Mouse (Mus musculus): ENCODE results near the gene Smoc1. TPM values are rescaled to one million over a fixed set of nuclear protein-coding genes. Genes with fewer than 3 reads are reported as not detected.
A peak's percentile ranks its signal among the peaks of the same experiment; 100 is the strongest.

Smoc1 gene
- 14.7 and 20.7 TPM in 2 replicates for polyA plus RNA-seq (2016; fragmentation: Nextera tagmentation; extraction: Ambion mirVana)

- peaks cover 18% of the 10 kb centered on the region for H3K27me3 ChIP-seq (replicated peaks)
These were observed at the start of gene Smoc1 for GRCm38 (mm10) chr12:81026277-81026994. TSS of gene Smoc1 (plus strand) at chr12:81026808.

GRCm38 (mm10) chr12:80982326-80982725, 44.3 kb upstream of the Smoc1 start:
- 3% methylated on average over 7 of the region's 7 CpGs for WGBS
- Histone ChIP-seq H3K9me3 (no peaks in the 10 kb centered on the region), H3K9ac (no peak overlapping the region), H3K27me3 (replicated peaks) (no peaks in the 10 kb centered on the region), H3K4me1 (no peaks in the 10 kb centered on the region), H3K4me2 (replicated peaks) (no peak overlapping the region), H3K4me3 (no peak overlapping the region), H3K36me3 (no peaks in the 10 kb centered on the region), H3K27ac (no peak overlapping the region)
- ATAC-seq (ENCODE audit: low FRiP score, low read depth) = no peak

More at GRCm38 (mm10) chr12:81026277-81026994, at the start of gene Smoc1:
- H3K4me3 ChIP-seq = peak within 1 kb of the TSS; percentile 75
- H3K4me2 ChIP-seq (replicated peaks) = peak within 1 kb of the TSS; percentile 98
- H3K36me3 ChIP-seq = no peaks in the 10 kb centered on the region
- 5% methylated on average over 41 of the region's 42 CpGs for WGBS
- no peaks in the 10 kb centered on the region for H3K9me3 ChIP-seq
- ATAC-seq (ENCODE audit: low FRiP score, low read depth) = peak; percentile 90
- H3K4me1 ChIP-seq = peaks cover 29% of the 10 kb centered on the region; the same call in 1 of the 2 replicates
- H3K27ac ChIP-seq = no peak within 1 kb of the TSS
- H3K9ac ChIP-seq = peak within 1 kb of the TSS; percentile 65

- Histone ChIP-seq H3K36me3 (no peaks in the 10 kb centered on the region), H3K4me1 (no peaks in the 10 kb centered on the region), H3K27me3 (replicated peaks) (no peaks in the 10 kb centered on the region), H3K9ac (no peak overlapping the region), H3K4me3 (no peak overlapping the region), H3K27ac (no peak overlapping the region), H3K9me3 (no peaks in the 10 kb centered on the region), H3K4me2 (replicated peaks) (no peak overlapping the region)
- 81% methylated on average over 9 of the region's 9 CpGs for WGBS
- no peak for ATAC-seq (ENCODE audit: low FRiP score, low read depth)
These were observed 42.9 kb upstream of the Smoc1 start for GRCm38 (mm10) chr12:80983695-80984094.

GRCm38 (mm10) chr12:80986628-80987027, 40.0 kb upstream of the Smoc1 start:
- H3K4me3 ChIP-seq = no peak overlapping the region
- H3K9ac ChIP-seq = no peak overlapping the region
- H3K4me1 ChIP-seq = peaks cover 4% of the 10 kb centered on the region
- H3K27ac ChIP-seq = no peak overlapping the region
- no peaks in the 10 kb centered on the region for H3K36me3 ChIP-seq
- no peaks in the 10 kb centered on the region for H3K9me3 ChIP-seq
- H3K4me2 ChIP-seq (replicated peaks) = no peak overlapping the region
- no peak for ATAC-seq (ENCODE audit: low FRiP score, low read depth)
- H3K27me3 ChIP-seq (replicated peaks) = 0 out of 2 replicates have a peak, but pooled peaks cover 4% of the 10 kb centered on the region
- WGBS = 88% methylated on average over 4 of the region's 4 CpGs

GRCm38 (mm10) chr12:80988286-80988685, 38.3 kb upstream of the Smoc1 start:
- WGBS = 88% methylated on average over 3 of the region's 3 CpGs
- Histone ChIP-seq H3K27ac (no peak overlapping the region), H3K4me2 (replicated peaks) (no peak overlapping the region), H3K4me1 (peaks cover 4% of the 10 kb centered on the region), H3K4me3 (no peak overlapping the region), H3K36me3 (no peaks in the 10 kb centered on the region), H3K9me3 (no peaks in the 10 kb centered on the region), H3K27me3 (replicated peaks) (0 out of 2 replicates have a peak, but pooled peaks cover 4% of the 10 kb centered on the region), H3K9ac (no peak overlapping the region)
- ATAC-seq (ENCODE audit: low FRiP score, low read depth) = no peak

GRCm38 (mm10) chr12:80990901-80991445, 35.6 kb upstream of the Smoc1 start:
- WGBS = 43% methylated on average over 13 of the region's 13 CpGs
- H3K27me3 ChIP-seq (replicated peaks) = 0 out of 2 replicates have a peak, but pooled peaks cover 4% of the 10 kb centered on the region
- peaks cover 4% of the 10 kb centered on the region; the same call in 1 of the 2 replicates for H3K9me3 ChIP-seq
- peaks cover 4% of the 10 kb centered on the region for H3K4me1 ChIP-seq
- no peak overlapping the region for H3K4me3 ChIP-seq
- H3K9ac ChIP-seq = no peak overlapping the region
- H3K36me3 ChIP-seq = no peaks in the 10 kb centered on the region
- peak; percentile 48; the same call in 1 of the 2 replicates for ATAC-seq (ENCODE audit: low FRiP score, low read depth)
- H3K4me2 ChIP-seq (replicated peaks) = no peak overlapping the region
- no peak overlapping the region for H3K27ac ChIP-seq

GRCm38 (mm10) chr12:80991806-80992205, 34.8 kb upstream of the Smoc1 start:
- Histone ChIP-seq H3K27me3 (replicated peaks) (0 out of 2 replicates have a peak, but pooled peaks cover 4% of the 10 kb centered on the region), H3K9ac (no peak overlapping the region), H3K4me1 (peaks cover 4% of the 10 kb centered on the region), H3K4me3 (no peak overlapping the region), H3K36me3 (no peaks in the 10 kb centered on the region), H3K27ac (no peak overlapping the region), H3K9me3 (peaks cover 5% of the 10 kb centered on the region; the same call in 1 of the 2 replicates), H3K4me2 (replicated peaks) (no peak overlapping the region)
- 88% methylated on average over 10 of the region's 10 CpGs for WGBS
- no peak for ATAC-seq (ENCODE audit: low FRiP score, low read depth)

- Histone ChIP-seq H3K4me3 (no peak overlapping the region), H3K27ac (no peak overlapping the region), H3K4me2 (replicated peaks) (no peak overlapping the region), H3K4me1 (peaks cover 8% of the 10 kb centered on the region), H3K36me3 (no peaks in the 10 kb centered on the region), H3K9ac (no peak overlapping the region), H3K27me3 (replicated peaks) (0 out of 2 replicates have a peak, but pooled peaks cover 8% of the 10 kb centered on the region), H3K9me3 (peaks cover 5% of the 10 kb centered on the region; the same call in 1 of the 2 replicates)
- WGBS = 81% methylated on average over 8 of the region's 8 CpGs
- no peak for ATAC-seq (ENCODE audit: low FRiP score, low read depth)
These were observed 34.0 kb upstream of the Smoc1 start for GRCm38 (mm10) chr12:80992540-80993122.

- Histone ChIP-seq H3K4me2 (replicated peaks) (no peak overlapping the region), H3K9me3 (peaks cover 5% of the 10 kb centered on the region; the same call in 1 of the 2 replicates), H3K9ac (no peak overlapping the region), H3K27ac (no peak overlapping the region), H3K4me3 (no peak overlapping the region), H3K27me3 (replicated peaks) (0 out of 2 replicates have a peak, but pooled peaks cover 8% of the 10 kb centered on the region), H3K4me1 (peaks cover 17% of the 10 kb centered on the region), H3K36me3 (no peaks in the 10 kb centered on the region)
- no peak for ATAC-seq (ENCODE audit: low FRiP score, low read depth)
- 87% methylated on average over 1 of the region's 1 CpGs for WGBS
These were observed 32.8 kb upstream of the Smoc1 start for GRCm38 (mm10) chr12:80993773-80994172.

GRCm38 (mm10) chr12:80995326-80995725, 31.3 kb upstream of the Smoc1 start:
- H3K27ac ChIP-seq = no peak overlapping the region
- no peak overlapping the region for H3K9ac ChIP-seq
- WGBS = 86% methylated on average over 4 of the region's 4 CpGs
- no peak overlapping the region for H3K4me3 ChIP-seq
- H3K4me2 ChIP-seq (replicated peaks) = no peak overlapping the region
- no peaks in the 10 kb centered on the region for H3K36me3 ChIP-seq
- H3K9me3 ChIP-seq = peaks cover 5% of the 10 kb centered on the region; the same call in 1 of the 2 replicates
- 0 out of 2 replicates have a peak, but pooled peaks cover 4% of the 10 kb centered on the region for H3K27me3 ChIP-seq (replicated peaks)
- ATAC-seq (ENCODE audit: low FRiP score, low read depth) = no peak
- H3K4me1 ChIP-seq = peaks cover 30% of the 10 kb centered on the region

GRCm38 (mm10) chr12:80997652-80998051, 29.0 kb upstream of the Smoc1 start:
- Histone ChIP-seq H3K9me3 (peaks cover 5% of the 10 kb centered on the region; the same call in 1 of the 2 replicates), H3K36me3 (no peaks in the 10 kb centered on the region), H3K4me1 (peaks cover 26% of the 10 kb centered on the region), H3K27me3 (replicated peaks) (0 out of 2 replicates have a peak, but pooled peaks cover 4% of the 10 kb centered on the region), H3K4me2 (replicated peaks) (no peak overlapping the region), H3K4me3 (no peak overlapping the region), H3K9ac (no peak overlapping the region), H3K27ac (no peak overlapping the region)
- no peak for ATAC-seq (ENCODE audit: low FRiP score, low read depth)
- WGBS = 40% methylated on average over 4 of the region's 4 CpGs
